22 mouse cellular contexts compared by ENCODE assay signal in genomic region chr16:21278387-21278786, GRCm38 (mm10).
A peak's percentile ranks its signal among the peaks of the same experiment; 100 is the strongest.
DNase-seq lines count a peak whose midpoint lies in the region; ATAC-seq and TF ChIP-seq lines count a peak whose summit lies in the region.
"Had no signal": no experiment of that assay in that cellular context is flagged by ENCODE, and none has a peak within 500 bp of the region (broad histone marks: within the 10 kb centered on the region; RNA-seq: fewer than 3 reads in every experiment).

No protein-coding gene starts in this region.

- no peaks in the 10 kb centered on the region for H3K9me3 ChIP-seq in kidney, embryonic 15.5 days (replicated peaks)
- H3K9me3 ChIP-seq in lung, embryonic 14.5 days (ENCODE audit: low read depth, low read length): no peaks in the 10 kb centered on the region
- H3K9me3 ChIP-seq: embryonic facial prominence, embryonic 13.5 days; hindbrain, embryonic 12.5 days had no signal

- no peak for DNase-seq in kidney, adult 2 months
- no peak for DNase-seq in lung, embryonic 14.5 days
- DNase-seq in lung, postnatal 4 days: no peak
- peak; percentile 55 for DNase-seq in R1 (ENCODE audit: low read depth, low spot score)
- DNase-seq in cerebellum, postnatal 4 days (ENCODE audit: low spot score in 2 of 2): no peak
- no peak for DNase-seq in cerebellum, adult 11-12 months
- DNase-seq: adrenal gland, postnatal 14 days; B cell, adult 2 months; cerebellum, adult 2 months; cerebellum, postnatal 10 days; gastrocnemius, postnatal 10 days; heart, adult 18-20 months; heart, postnatal 10 days; heart, postnatal 4 days had no signal

- ATAC-seq in kidney, embryonic 15.5 days (replicated peaks; ENCODE audit: low FRiP score): no peak
- no peak for ATAC-seq in lung, embryonic 14.5 days (ENCODE audit: insufficient read depth)
- ATAC-seq: activated CD4-positive, CD25-positive, alpha-beta regulatory T cell, adult 4 months; CD4-positive, CD25-positive, alpha-beta regulatory T cell, adult 4 months; forebrain, embryonic 16.5 days had no signal

- no peak overlapping the region for H3K9ac ChIP-seq in kidney, embryonic 15.5 days
- H3K9ac ChIP-seq in lung, embryonic 14.5 days: no peak overlapping the region
- H3K9ac ChIP-seq: embryonic facial prominence, embryonic 13.5 days; forebrain, embryonic 12.5 days; hindbrain, embryonic 12.5 days had no signal

- WGBS in kidney, embryonic 15.5 days: 91% methylated on average over 7 of the region's 7 CpGs
- 97% methylated on average over 7 of the region's 7 CpGs for WGBS in kidney, adult 2 months
- 96% methylated on average over 7 of the region's 7 CpGs for WGBS in lung, embryonic 14.5 days

- no peak for TF ChIP-seq POLR2A in kidney, adult 2 months (IDR thresholded peaks at IDR 0.05; ENCODE audit: low read depth, low read length)

- peak overlapping the region; percentile 69 for H3K27ac ChIP-seq in kidney, embryonic 15.5 days
- H3K27ac ChIP-seq in kidney, adult 2 months (ENCODE audit: insufficient read depth, low read depth, low read length): no peak overlapping the region
- no peak overlapping the region for H3K27ac ChIP-seq in lung, embryonic 14.5 days (ENCODE audit: low read depth)
- H3K27ac ChIP-seq: embryonic facial prominence, embryonic 13.5 days; forebrain, embryonic 12.5 days; heart, embryonic 10.5 days; hindbrain, embryonic 12.5 days had no signal

- H3K36me3 ChIP-seq in kidney, embryonic 15.5 days: no peaks in the 10 kb centered on the region
- no peaks in the 10 kb centered on the region for H3K36me3 ChIP-seq in kidney, adult 2 months (ENCODE audit: control insufficient read depth, insufficient read depth, low read length)
- H3K36me3 ChIP-seq in lung, embryonic 14.5 days (ENCODE audit: insufficient read depth): no peaks in the 10 kb centered on the region
- H3K36me3 ChIP-seq: embryonic facial prominence, embryonic 13.5 days; forebrain, embryonic 12.5 days; heart, embryonic 10.5 days; hindbrain, embryonic 12.5 days had no signal

- peaks cover 35% of the 10 kb centered on the region for H3K27me3 ChIP-seq in kidney, embryonic 15.5 days
- no peaks in the 10 kb centered on the region for H3K27me3 ChIP-seq in kidney, adult 2 months (replicated peaks; ENCODE audit: control insufficient read depth, insufficient read depth, low read length)
- H3K27me3 ChIP-seq in lung, embryonic 14.5 days (ENCODE audit: insufficient read depth, low read length): no peaks in the 10 kb centered on the region
- H3K27me3 ChIP-seq: embryonic facial prominence, embryonic 13.5 days had no signal

- TF ChIP-seq CTCF in kidney, adult 2 months (conservative IDR thresholded peaks at IDR 0.05; ENCODE audit: insufficient read depth, insufficient read length, low read depth, low read length): no peak
- TF ChIP-seq CTCF in lung, embryonic 14.5 days (IDR thresholded peaks at IDR 0.05; ENCODE audit: low read depth): peak; percentile 22; the same call in 1 of the 2 replicates

- H3K4me3 ChIP-seq in kidney, embryonic 15.5 days (replicated peaks): no peak overlapping the region
- H3K4me3 ChIP-seq in kidney, adult 2 months (ENCODE audit: insufficient read depth, low read depth, low read length): no peak overlapping the region
- no peak overlapping the region for H3K4me3 ChIP-seq in lung, embryonic 14.5 days (ENCODE audit: low read depth, low read length)
- H3K4me3 ChIP-seq: embryonic facial prominence, embryonic 13.5 days; forebrain, embryonic 12.5 days; heart, embryonic 10.5 days; hindbrain, embryonic 12.5 days had no signal

- H3K4me2 ChIP-seq in kidney, embryonic 15.5 days: no peak overlapping the region
- no peak overlapping the region for H3K4me2 ChIP-seq in lung, embryonic 14.5 days
- H3K4me2 ChIP-seq: embryonic facial prominence, embryonic 13.5 days; forebrain, embryonic 12.5 days; hindbrain, embryonic 12.5 days had no signal

- peaks cover 57% of the 10 kb centered on the region for H3K4me1 ChIP-seq in kidney, embryonic 15.5 days
- H3K4me1 ChIP-seq in kidney, adult 2 months (ENCODE audit: control insufficient read depth, insufficient read depth, low read length): no peaks in the 10 kb centered on the region
- peaks cover 16% of the 10 kb centered on the region for H3K4me1 ChIP-seq in lung, embryonic 14.5 days (ENCODE audit: insufficient read depth)
